Mouse (Mus musculus): ENCODE results near the gene Vrk3. TPM values are rescaled to one million over a fixed set of nuclear protein-coding genes. Genes with fewer than 3 reads are reported as not detected.
"Not testable (repeated sequence)": the region's sequence is repeated elsewhere in the genome, so short reads cannot be mapped to it uniquely, and the experiment has no call there.

The Vrk3 gene
- total RNA-seq (2021): 10 to 100 TPM; 17.1 to 22.9 TPM
- long read RNA-seq, experiment 1, full-length matches to known transcripts: 13 of 17 reads
- long read RNA-seq, experiment 1, partial matches to known transcripts: 4 of 17 reads
- long read RNA-seq, experiment 1, other reads (novel, unspliced or antisense): 0 of 17 reads
- long read RNA-seq, experiment 2, transcript Vrk3-201 (15 exons, 1,969 nt): major isoform, 11 of 15 reads
- long read RNA-seq, experiment 2, partial matches to known transcripts: 2 of 15 reads
- long read RNA-seq, experiment 2, other reads (novel, unspliced or antisense): 2 of 15 reads

- intact Hi-C loops (cut with DNase I): loop anchor here (5.0 to 10.0 kb wide), 2 partner anchors 74 to 206 kb away; no protein-coding TSS in a partner anchor
- Histone ChIP-seq H3K27ac (peak within 1 kb of the TSS; percentile 98), H3K4me3 (peak within 1 kb of the TSS; percentile 89)
- no peak for TF ChIP-seq CTCF (IDR thresholded peaks at IDR 0.05)
- DNase-seq: peak; percentile 95
Measured at GRCm38 (mm10) chr7:44748101-44749044, at the start of gene Vrk3. Gene Vrk3 (plus strand): TSS chr7:44748413.

- Histone ChIP-seq H3K27ac (no peak overlapping the region), H3K4me3 (no peak overlapping the region)
- TF ChIP-seq CTCF (IDR thresholded peaks at IDR 0.05): peak; percentile 65
- peak; percentile 31 for DNase-seq
- intact Hi-C loops (cut with DNase I): loop anchor here (2.0 to 5.0 kb wide), 2 partner anchors 35 to 57 kb away; no protein-coding TSS in a partner anchor
Measured at GRCm38 (mm10) chr7:44701921-44702320, 46.3 kb upstream of the Vrk3 start.

GRCm38 (mm10) chr7:44702985-44703384 lies 45.2 kb upstream of the Vrk3 start:
- H3K27ac ChIP-seq: no peak overlapping the region
- no peak for DNase-seq
- intact Hi-C loops (cut with DNase I): loop anchor here (2.0 to 5.0 kb wide), 2 partner anchors 36 to 58 kb away; no protein-coding TSS in a partner anchor
- no peak for TF ChIP-seq CTCF (IDR thresholded peaks at IDR 0.05)
- no peak overlapping the region for H3K4me3 ChIP-seq

- intact Hi-C loops (cut with DNase I): loop anchor here (5.0 kb wide), 1 partner anchor 37 kb away; no protein-coding TSS in a partner anchor
- peak; percentile 32 for DNase-seq
- no peak overlapping the region for H3K4me3 ChIP-seq
- H3K27ac ChIP-seq: no peak overlapping the region
- TF ChIP-seq CTCF (IDR thresholded peaks at IDR 0.05): peak; percentile 78
Measured at GRCm38 (mm10) chr7:44704363-44704762, 43.9 kb upstream of the Vrk3 start.

GRCm38 (mm10) chr7:44705086-44705485 lies 43.1 kb upstream of the Vrk3 start:
- no peak for DNase-seq
- intact Hi-C loops (cut with DNase I): no loop called here
- TF ChIP-seq CTCF (IDR thresholded peaks at IDR 0.05): no peak
- no peak overlapping the region for H3K4me3 ChIP-seq
- H3K27ac ChIP-seq: no peak overlapping the region

GRCm38 (mm10) chr7:44706322-44706721 lies 41.9 kb upstream of the Vrk3 start:
- intact Hi-C loops (cut with DNase I): no loop called here
- no peak for TF ChIP-seq CTCF (IDR thresholded peaks at IDR 0.05)
- H3K4me3 ChIP-seq: no peak overlapping the region

GRCm38 (mm10) chr7:44707169-44707675 lies 41.0 kb upstream of the Vrk3 start:
- Histone ChIP-seq H3K27ac (no peak overlapping the region), H3K4me3 (no peak overlapping the region)
- DNase-seq: no peak
- TF ChIP-seq CTCF (IDR thresholded peaks at IDR 0.05): no peak
- intact Hi-C loops (cut with DNase I): no loop called here

More at GRCm38 (mm10) chr7:44706322-44706721, 41.9 kb upstream of the Vrk3 start:
- no peak overlapping the region for H3K27ac ChIP-seq
- DNase-seq: no peak

GRCm38 (mm10) chr7:44708093-44708492 lies 40.1 kb upstream of the Vrk3 start:
- intact Hi-C loops (cut with DNase I): not testable (repeated sequence)

GRCm38 (mm10) chr7:44708574-44708973 lies 39.6 kb upstream of the Vrk3 start, which contains the start of gene Izumo2:
Gene Izumo2 (plus strand): TSS chr7:44708742.
- no peak within 1 kb of the TSS for H3K27ac ChIP-seq
- TF ChIP-seq CTCF (IDR thresholded peaks at IDR 0.05): no peak
- no peak for DNase-seq
- intact Hi-C loops (cut with DNase I): no loop called here
- no peak within 1 kb of the TSS for H3K4me3 ChIP-seq

More at GRCm38 (mm10) chr7:44708093-44708492, 40.1 kb upstream of the Vrk3 start:
- H3K4me3 ChIP-seq, DNase-seq, H3K27ac ChIP-seq: not testable (repeated sequence)

- intact Hi-C loops (cut with DNase I): no loop called here
- no peak for TF ChIP-seq CTCF (IDR thresholded peaks at IDR 0.05)
- Histone ChIP-seq H3K4me3 (no peak overlapping the region), H3K27ac (no peak overlapping the region)
- DNase-seq: no peak
Measured at GRCm38 (mm10) chr7:44709881-44710280, 38.3 kb upstream of the Vrk3 start.

GRCm38 (mm10) chr7:44722058-44722457 lies 26.2 kb upstream of the Vrk3 start:
- TF ChIP-seq CTCF (IDR thresholded peaks at IDR 0.05): no peak
- intact Hi-C loops (cut with DNase I): no loop called here
- DNase-seq: no peak
- Histone ChIP-seq H3K4me3 (no peak overlapping the region), H3K27ac (no peak overlapping the region)

- Histone ChIP-seq H3K4me3 (no peak overlapping the region), H3K27ac (no peak overlapping the region)
- peak; percentile 52 for TF ChIP-seq CTCF (IDR thresholded peaks at IDR 0.05)
- intact Hi-C loops (cut with DNase I): loop anchor here (2.0 kb wide), 1 partner anchor 100 kb away; no protein-coding TSS in a partner anchor
- no peak for DNase-seq
Measured at GRCm38 (mm10) chr7:44724316-44724715, 23.9 kb upstream of the Vrk3 start.

Data from gastrocnemius, adult 2 months (tissue).